Mouse (Mus musculus) bone marrow, adult 2 months (tissue): Measurements from ENCODE around the gene Gm44596. TPM values are rescaled to one million over a fixed set of nuclear protein-coding genes. Genes with fewer than 3 reads are reported as not detected.

Source experiments
- H3K27ac ChIP-seq: fragments of 200-500 bp; 2 replicates; pipeline ENCODE4 v1.5.1; 2012; ENCODE audit warnings: low read depth, mild to moderate bottlenecking, control low read depth, inconsistent platforms, low read length; ENCODE audit not compliant: control insufficient read depth, poor library complexity, insufficient read depth
- H3K4me1 ChIP-seq: fragments of 200-500 bp; 2 replicates; pipeline ENCODE4 v1.6.1; 2011; ENCODE audit warnings: low read length; ENCODE audit not compliant: control insufficient read depth, insufficient read depth
- H3K4me3 ChIP-seq: fragments of 200-500 bp; replicated peaks from 2 replicates; pipeline ENCODE3; 2011; ENCODE audit warnings: mild to moderate bottlenecking, low read depth, low read length, control low read depth; ENCODE audit not compliant: control insufficient read depth
- CTCF ChIP-seq: fragments of 200-500 bp; IDR thresholded peaks from 2 replicates; pipeline ENCODE4 v1.5.1; 2011; ENCODE audit warnings: low read length, control low read depth; ENCODE audit not compliant: control insufficient read depth, insufficient read depth
- POLR2A ChIP-seq: fragments of 200-500 bp; IDR thresholded peaks from 2 replicates; pipeline ENCODE4 v1.6.1; 2011; ENCODE audit warnings: low read depth, mild to moderate bottlenecking, control low read depth, low read length, borderline replicate concordance; ENCODE audit not compliant: control insufficient read depth
- WGBS: fragments of 180-500 bp; shearing (Covaris S2); methylation state at CpG from one replicate; pipeline ENCODE4 v1.1.7; 2018; 5-methylcytosine and 5-hydroxymethylcytosine counted together
- polyA plus RNA-seq: library from polyadenylated mRNA; stranded (reverse); fragments of >200 nt; gene quantifications from 2 replicates; pipeline ENCODE4 v1.2.4, GENCODE M21; 2011; ENCODE audit warnings: low replicate concordance; ENCODE audit not compliant: missing spikeins, insufficient read depth, insufficient read length

The Gm44596 gene
- polyA plus RNA-seq, 1 experiment: not detected

DNA sequence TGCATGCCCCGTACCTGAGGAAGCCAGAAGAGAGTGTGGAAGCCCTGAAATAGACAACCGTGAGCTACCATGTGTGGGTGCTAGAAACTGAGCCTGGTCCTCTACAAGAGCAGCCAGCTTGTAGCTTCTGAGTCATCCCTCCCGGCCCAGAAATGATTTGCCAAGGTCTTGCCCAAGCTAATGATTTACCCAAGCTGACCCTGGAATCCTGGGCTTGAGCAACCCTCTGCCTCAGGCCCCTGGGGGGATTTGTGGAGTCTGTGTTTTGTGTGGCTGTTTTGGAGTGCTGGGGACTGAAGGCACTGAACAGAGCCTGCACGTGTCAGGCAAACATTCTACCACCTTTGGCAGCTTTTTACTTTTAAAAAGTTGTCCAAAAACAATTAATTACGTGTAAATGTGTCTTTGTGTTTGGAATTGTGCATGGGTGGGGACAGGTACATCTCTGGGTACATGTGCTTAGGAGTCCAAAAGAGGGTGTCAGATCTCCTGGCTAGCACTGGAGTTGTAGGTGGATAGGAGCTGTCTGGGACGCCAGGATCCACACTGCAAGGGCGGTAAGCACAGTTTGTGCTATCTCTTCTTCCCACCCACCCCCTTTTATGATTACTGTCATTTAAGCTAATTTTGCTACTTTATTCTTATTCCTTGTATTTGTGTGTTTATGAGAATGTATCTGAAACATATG is 22.4 kb downstream of the Gm44596 start:
- Histone ChIP-seq H3K4me3 (no peak overlapping the region), H3K4me1 (no peaks in the 10 kb centered on the region), H3K27ac (no peak overlapping the region)
- WGBS: 77% methylated on average over 7 of the region's 7 CpGs
- TF ChIP-seq CTCF (no peak), POLR2A (no peak)

DNA sequence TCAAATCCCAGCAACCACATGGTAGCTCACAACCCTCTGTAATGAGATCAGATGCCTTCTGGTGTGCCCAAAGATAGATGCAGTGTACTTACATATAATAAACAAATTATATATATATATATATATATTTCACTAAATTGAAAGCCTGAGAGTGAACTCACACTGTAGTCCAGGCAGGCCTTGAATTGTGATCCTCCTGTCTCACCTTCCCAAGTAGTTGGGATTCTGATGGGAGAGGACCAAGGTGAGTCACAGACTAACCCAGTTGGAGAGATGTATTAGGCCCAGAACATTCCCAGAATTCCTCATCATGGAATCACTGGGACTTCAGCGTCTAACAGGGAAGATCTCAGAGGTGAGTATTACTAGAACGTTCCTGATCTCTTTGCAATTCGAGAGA is 23.7 kb downstream of the Gm44596 start, which contains the start of gene Nrip2:
TSS of gene Nrip2 (plus strand) at position 301 of the 400 bp plus-strand sequence.
- Histone ChIP-seq H3K4me3 (no peak within 1 kb of the TSS), H3K27ac (no peak within 1 kb of the TSS), H3K4me1 (no peaks in the 10 kb centered on the region)
- WGBS: 74% methylated on average over 3 of the region's 3 CpGs
- no peak for TF ChIP-seq CTCF

DNA sequence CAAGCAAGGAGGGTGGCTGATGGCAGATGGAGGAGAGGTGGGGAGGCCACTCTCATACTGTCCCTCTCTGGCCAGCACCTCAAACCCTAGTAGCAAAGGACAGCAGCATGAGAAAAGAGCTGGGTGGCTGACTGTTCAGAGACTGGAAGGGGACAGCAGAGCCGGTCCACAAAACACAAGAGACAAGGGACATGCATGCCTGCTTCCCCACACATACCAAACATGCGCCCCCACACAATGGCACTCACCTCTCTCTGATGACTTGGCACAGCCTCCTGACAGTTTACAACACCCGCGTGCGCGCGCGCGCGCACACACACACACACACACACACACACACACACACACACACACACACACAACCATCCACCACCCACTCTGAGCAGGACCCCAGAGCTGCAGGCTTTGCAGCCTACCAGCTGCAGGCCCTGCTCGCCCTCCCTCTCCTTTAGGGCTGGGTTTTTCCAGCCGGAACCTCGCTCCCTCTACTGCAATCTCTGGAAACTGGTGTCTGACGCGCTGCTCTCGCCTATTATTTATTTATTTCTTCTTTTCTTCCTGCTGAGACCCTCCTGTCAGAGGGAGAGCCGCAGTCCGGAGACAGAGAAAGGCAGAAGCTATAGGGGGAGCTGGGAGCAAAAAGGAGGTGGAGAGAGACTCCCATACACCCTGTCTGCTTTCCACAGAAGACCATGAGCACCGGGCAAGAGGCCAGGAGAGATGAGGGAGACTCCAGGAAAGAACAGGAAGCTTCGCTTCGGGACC is 24.3 kb downstream of the Gm44596 start:
- H3K4me3 ChIP-seq: no peak overlapping the region
- H3K4me1 ChIP-seq: no peaks in the 10 kb centered on the region
- H3K27ac ChIP-seq: no peak overlapping the region
- 81% methylated on average over 21 of the region's 21 CpGs for WGBS
- TF ChIP-seq CTCF (no peak), POLR2A (no peak)

DNA sequence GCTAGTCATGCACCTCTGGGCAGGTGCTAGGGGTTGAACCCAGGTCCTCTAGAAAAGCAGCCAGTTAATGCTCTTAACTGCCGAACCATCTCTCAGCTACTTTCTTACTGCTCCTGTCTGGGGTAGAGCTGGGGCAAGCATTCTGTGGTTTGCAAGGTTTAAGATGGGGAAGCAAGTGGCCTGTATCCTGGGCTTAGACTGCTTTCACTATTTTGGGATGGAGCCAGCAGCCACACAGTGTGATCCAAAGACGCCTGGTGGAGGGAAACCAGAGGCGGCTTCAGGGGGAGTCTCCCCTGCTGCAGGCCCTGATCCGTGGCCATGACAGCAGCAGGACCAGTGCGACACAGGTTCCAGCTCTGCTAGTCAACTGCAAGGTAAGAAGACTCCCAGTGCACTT is 29.4 kb downstream of the Gm44596 start:
- WGBS: 15% methylated on average over 5 of the region's 5 CpGs
- TF ChIP-seq POLR2A: no peak
- TF ChIP-seq CTCF: no peak
- H3K4me3 ChIP-seq: no peak overlapping the region
- no peak overlapping the region for H3K27ac ChIP-seq
- H3K4me1 ChIP-seq: no peaks in the 10 kb centered on the region; the same call in 1 of the 2 replicates

DNA sequence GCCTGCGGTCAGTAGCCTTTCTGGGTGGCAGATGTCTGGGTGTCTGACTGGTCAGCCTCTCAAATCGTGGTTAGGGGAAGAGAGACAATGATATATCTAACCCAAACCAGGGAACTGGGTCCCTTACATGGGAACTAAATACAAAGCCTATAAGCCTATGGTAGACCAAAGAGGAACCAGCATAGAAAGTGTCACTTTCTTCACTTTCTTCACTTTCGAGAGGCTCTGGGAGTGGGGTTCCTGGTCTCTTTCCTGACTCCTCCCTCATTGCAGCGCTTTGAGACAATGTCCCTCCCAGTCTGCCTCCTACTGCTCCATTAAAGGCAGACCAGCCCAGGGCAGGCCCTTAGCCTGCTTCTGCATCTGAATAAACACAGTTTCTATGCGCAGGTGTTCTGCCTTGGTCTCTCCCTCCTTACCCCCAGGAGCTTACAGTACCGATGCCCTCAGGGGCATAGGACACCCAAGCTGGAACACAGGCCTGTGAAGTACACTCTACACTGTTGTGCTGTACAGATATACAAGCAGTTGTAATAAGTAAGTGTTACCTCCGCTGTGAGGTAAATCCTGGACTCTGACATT is 33.3 kb downstream of the Gm44596 start:
- TF ChIP-seq POLR2A (no peak), CTCF (no peak)
- no peak overlapping the region for H3K27ac ChIP-seq
- 74% methylated on average over 7 of the region's 7 CpGs for WGBS

DNA sequence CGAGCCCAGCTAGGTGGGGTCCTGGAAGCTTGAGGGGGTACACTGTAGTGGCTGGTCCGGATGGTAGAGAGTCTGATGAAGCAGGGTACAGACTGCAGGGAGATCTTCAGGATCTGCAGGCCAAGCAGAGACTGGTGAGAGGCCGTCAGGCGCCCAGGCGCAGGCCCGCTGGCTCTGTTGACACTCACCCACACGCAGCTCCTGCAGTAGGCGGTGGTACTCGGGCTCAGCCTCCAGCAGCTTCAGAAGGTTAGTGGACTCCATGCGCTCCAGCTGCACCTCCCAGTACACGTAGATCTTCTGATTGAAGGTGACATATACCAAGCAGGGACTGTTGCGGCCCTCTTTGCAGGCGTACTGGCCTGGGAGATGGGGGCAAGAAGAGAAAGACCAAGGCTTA is 35.0 kb downstream of the Gm44596 start:
- 93% methylated on average over 13 of the region's 13 CpGs for WGBS
- Histone ChIP-seq H3K4me1 (no peaks in the 10 kb centered on the region; the same call in 1 of the 2 replicates), H3K27ac (no peak overlapping the region), H3K4me3 (no peak overlapping the region)
- TF ChIP-seq CTCF (no peak), POLR2A (no peak)

More for the DNA sequence above, 33.3 kb downstream of the Gm44596 start:
- Histone ChIP-seq H3K4me1 (no peaks in the 10 kb centered on the region; the same call in 1 of the 2 replicates), H3K4me3 (no peak overlapping the region)

DNA sequence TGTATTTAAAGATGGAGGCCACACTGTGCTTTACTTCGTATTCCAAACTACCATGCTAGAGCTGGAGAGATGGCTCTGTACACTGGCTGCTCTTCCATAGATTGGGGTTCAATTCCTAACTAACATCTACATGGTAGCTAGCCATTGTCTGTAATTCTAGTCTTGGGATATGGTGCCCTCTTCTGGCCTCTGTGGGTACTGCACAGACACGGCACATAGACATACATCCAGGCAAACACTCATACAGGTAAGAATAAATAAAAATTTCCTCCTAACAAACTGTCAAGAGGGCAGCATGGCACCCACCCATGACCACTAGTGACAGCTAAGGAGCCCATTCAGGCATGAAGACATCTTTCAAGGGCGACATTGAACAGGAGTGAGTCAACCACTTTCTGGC is 35.8 kb downstream of the Gm44596 start:
- TF ChIP-seq POLR2A (no peak), CTCF (peak; percentile 66)
- no peaks in the 10 kb centered on the region; the same call in 1 of the 2 replicates for H3K4me1 ChIP-seq
- H3K27ac ChIP-seq: no peak overlapping the region
- no peak overlapping the region for H3K4me3 ChIP-seq
- 27% methylated on average over 3 of the region's 3 CpGs for WGBS

DNA sequence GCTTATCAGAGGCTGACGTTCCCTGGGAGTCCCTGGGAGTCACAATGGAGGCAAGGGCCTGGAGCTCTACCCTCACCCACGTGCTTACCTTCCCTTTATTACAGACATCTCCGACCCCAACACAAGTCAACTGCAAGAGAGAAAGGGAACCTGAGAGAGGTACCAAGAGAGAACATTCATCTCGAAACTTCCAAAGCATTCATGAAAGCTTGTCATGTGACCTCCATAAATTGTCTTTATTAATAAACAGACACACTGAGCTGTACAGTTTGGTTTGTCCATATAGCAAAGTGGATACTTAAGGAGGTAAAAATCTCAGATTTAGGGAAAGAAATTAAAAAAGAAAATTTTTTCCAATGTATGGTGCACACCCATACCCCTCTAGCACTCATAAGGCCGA is 40.9 kb downstream of the Gm44596 start:
- Histone ChIP-seq H3K27ac (no peak overlapping the region), H3K4me1 (no peaks in the 10 kb centered on the region), H3K4me3 (no peak overlapping the region)
- WGBS: 86% methylated on average over 5 of the region's 5 CpGs
- no peak for TF ChIP-seq CTCF
- TF ChIP-seq POLR2A: no peak
